Mouse (Mus musculus) gastrocnemius, adult 2 months (tissue): ENCODE measurements around the gene Acad11. TPM values are rescaled to one million over a fixed set of nuclear protein-coding genes. Genes with fewer than 3 reads are reported as not detected.
A peak's percentile ranks its signal among the peaks of the same experiment; 100 is the strongest.

Experiments used
- DNase-seq: peaks from one replicate; pipeline ENCODE4 v3.0.0; 2022
- H3K27ac ChIP-seq: fragments of 200-600 bp; 2 replicates; pipeline ENCODE4 v1.8.1; 2022; ENCODE audit warnings: mild to moderate bottlenecking
- H3K4me3 ChIP-seq: fragments of 200-600 bp; 2 replicates; pipeline ENCODE4 v1.8.1; 2022; ENCODE audit warnings: mild to moderate bottlenecking, moderate library complexity
- CTCF ChIP-seq: fragments of 200-600 bp; IDR thresholded peaks from 2 replicates; pipeline ENCODE4 v1.8.1; 2022; ENCODE audit warnings: antibody characterized with exemption, mild to moderate bottlenecking, moderate library complexity
- intact Hi-C: fragments of 180-260 bp; cut with DNase I; formaldehyde crosslinking; loops from one replicate; pipeline ENCODE4 v1.15.1; 2025
- total RNA-seq, 2 experiments: library from RNA; stranded (reverse); gene quantifications; 2 replicates each; pipeline ENCODE4 v1.2.3; 2021

Gene Acad11
- total RNA-seq, 2 experiments from 2014 or later: 38.3 to 53.7 TPM

DNA sequence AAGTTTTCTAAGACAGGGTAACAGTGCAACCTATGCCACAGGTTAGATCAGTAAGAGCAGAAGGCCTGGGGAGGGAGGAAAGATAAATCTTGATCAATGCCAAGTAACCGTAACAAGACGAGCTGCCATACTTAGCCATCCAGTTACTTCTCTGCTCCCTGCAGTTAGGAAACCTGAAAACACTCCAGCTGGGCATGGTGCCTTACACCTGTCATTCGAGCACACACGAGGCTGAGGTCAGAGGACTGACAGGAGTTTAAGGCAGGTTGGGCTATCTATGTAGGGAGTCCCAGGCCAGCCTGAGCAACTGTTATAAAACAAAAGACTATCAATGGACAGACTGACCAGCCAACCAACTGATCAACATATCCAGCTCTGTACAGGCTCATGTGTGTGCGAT is 102.7 kb downstream of the Acad11 start:
- intact Hi-C loops: no loop called here
- DNase-seq: peak; percentile 87
- TF ChIP-seq CTCF: no peak
- Histone ChIP-seq H3K4me3 (no peak overlapping the region), H3K27ac (peak overlapping the region; percentile 48)

DNA sequence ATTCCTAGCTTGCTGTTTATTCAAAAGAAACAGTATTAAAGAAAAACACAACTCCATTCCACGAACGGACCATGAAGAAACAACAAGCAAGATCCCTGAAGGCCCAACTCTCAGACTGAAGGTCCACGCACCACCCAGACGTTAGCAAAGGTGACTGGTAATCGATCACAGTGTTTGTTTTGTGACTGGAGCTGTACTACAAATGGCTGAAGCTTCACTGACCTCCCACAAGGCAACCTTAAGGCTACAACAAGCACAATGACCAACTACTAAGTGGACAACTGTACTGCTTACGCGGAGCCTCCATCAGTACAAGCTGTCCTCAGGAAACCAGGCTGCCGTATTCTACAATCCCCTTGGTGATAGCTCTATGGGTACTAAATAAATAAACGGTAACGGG is 106.8 kb downstream of the Acad11 start:
- no peak overlapping the region for H3K4me3 ChIP-seq
- DNase-seq: no peak
- TF ChIP-seq CTCF: no peak
- intact Hi-C loops: no loop called here
- no peak overlapping the region for H3K27ac ChIP-seq

DNA sequence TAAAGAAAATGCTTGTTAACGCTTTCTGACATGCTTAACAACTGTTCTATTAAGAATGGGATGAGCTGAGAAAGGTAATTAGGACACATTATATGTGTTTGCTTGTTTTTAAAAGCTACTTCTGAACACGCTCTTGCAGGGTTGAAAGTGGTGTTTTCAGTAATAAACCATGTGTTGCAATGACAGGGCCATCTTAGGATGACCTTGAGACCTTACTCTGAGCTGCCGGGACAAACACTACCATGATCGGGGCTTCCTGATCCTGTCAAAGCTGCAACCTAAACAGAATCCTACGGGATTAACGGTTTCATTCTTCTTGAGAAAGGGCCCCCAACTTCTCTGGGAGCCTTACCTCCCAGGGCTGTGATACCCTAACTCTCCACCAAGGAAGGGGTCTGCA is 108.5 kb downstream of the Acad11 start:
- no peak for TF ChIP-seq CTCF
- no peak for DNase-seq
- Histone ChIP-seq H3K27ac (no peak overlapping the region), H3K4me3 (no peak overlapping the region)
- intact Hi-C loops: no loop called here

DNA sequence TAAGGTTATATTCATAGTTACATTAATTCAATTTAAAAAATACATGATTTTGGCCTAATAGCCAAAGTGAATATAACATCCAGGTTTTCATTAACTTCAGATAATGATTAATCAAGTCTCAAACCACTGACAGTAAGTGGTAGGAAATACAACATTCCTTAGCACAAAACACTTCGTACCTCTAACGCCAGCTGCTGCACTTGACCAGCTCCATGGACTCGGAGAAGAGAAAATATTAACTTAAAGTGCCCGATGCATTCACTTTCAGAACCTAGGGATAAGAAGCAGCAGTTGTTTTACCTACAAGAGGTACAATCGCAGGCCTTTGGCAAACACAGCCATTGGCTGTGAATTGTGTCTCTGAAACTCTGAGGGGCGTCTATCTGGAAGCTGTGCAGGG is 109.2 kb downstream of the Acad11 start:
- intact Hi-C loops: no loop called here
- no peak for DNase-seq
- TF ChIP-seq CTCF: no peak
- H3K27ac ChIP-seq: no peak overlapping the region
- no peak overlapping the region for H3K4me3 ChIP-seq

Other genes with a start within 250 kb of the Acad11 start
- gene Nphp3, start 60.8 kb upstream of the Acad11 start, total RNA-seq: 1 to 10 TPM in 1 of 2 experiments, under 1 TPM in 1; 0.89 to 1.1 TPM
- not detected for gene Gm28305, start 22.7 kb upstream of the Acad11 start, total RNA-seq
- gene Uba5, start 243 bp upstream of the Acad11 start, total RNA-seq: 10 to 100 TPM; 12.6 to 12.9 TPM
- under 1 TPM; 0.61 to 0.71 TPM for gene Ackr4, start 63.6 kb downstream of the Acad11 start, total RNA-seq
- 10 to 100 TPM; 29.7 to 32.1 TPM for gene Dnajc13, start 199.6 kb downstream of the Acad11 start, total RNA-seq